Mouse (Mus musculus) stomach, embryonic 15.5 days (tissue): ENCODE measurements around the gene Yif1a. TPM values are rescaled to one million over a fixed set of nuclear protein-coding genes. Genes with fewer than 3 reads are reported as not detected.

Experiments
- ATAC-seq: fragments of 200-750 bp; cut with Nextera tagmentation; 2 replicates; pipeline ENCODE4 v1.8.0; 2017; ENCODE audit warnings: low read depth, moderate number of reproducible peaks, moderate TSS enrichment; ENCODE audit not compliant: insufficient read depth, low FRiP score
- H3K27ac ChIP-seq: fragments of 300-500 bp; sonication (generic); 2 replicates; pipeline ENCODE4 v1.5.1; 2015; ENCODE audit warnings: mild to moderate bottlenecking, inconsistent platforms
- H3K27me3 ChIP-seq: fragments of 300-500 bp; sonication (generic); replicated peaks from 2 replicates; pipeline ENCODE4 v1.6.1; 2015; ENCODE audit warnings: inconsistent platforms
- H3K36me3 ChIP-seq: fragments of 300-500 bp; sonication (generic); 2 replicates; pipeline ENCODE4 v1.6.1; 2015; ENCODE audit warnings: inconsistent platforms
- H3K4me1 ChIP-seq: fragments of 300-500 bp; sonication (generic); 2 replicates; pipeline ENCODE4 v1.6.1; 2015; ENCODE audit warnings: inconsistent platforms
- H3K4me2 ChIP-seq: fragments of 300-500 bp; sonication (generic); 2 replicates; pipeline ENCODE4 v1.6.1; 2015; ENCODE audit warnings: mild to moderate bottlenecking, inconsistent platforms
- H3K4me3 ChIP-seq: fragments of 300-500 bp; sonication (generic); replicated peaks from 2 replicates; pipeline ENCODE4 v1.5.1; 2015; ENCODE audit warnings: inconsistent platforms
- H3K9ac ChIP-seq: fragments of 300-500 bp; sonication (generic); 2 replicates; pipeline ENCODE4 v1.6.1; 2015; ENCODE audit warnings: inconsistent platforms
- H3K9me3 ChIP-seq: fragments of 300-500 bp; sonication (generic); 2 replicates; pipeline ENCODE4 v1.6.1; 2016; ENCODE audit warnings: inconsistent platforms
- WGBS: fragments of 180-500 bp; shearing (Covaris S2); methylation state at CpG from one replicate; pipeline ENCODE4 v1.1.7; 2015; 5-methylcytosine and 5-hydroxymethylcytosine counted together
- polyA plus RNA-seq: library from polyadenylated mRNA; unstranded; fragments of >200 nt; fragmentation: Nextera tagmentation; extraction: Ambion mirVana; gene quantifications from 2 replicates; pipeline ENCODE4 v1.2.1, GENCODE M21; 2015

Gene Yif1a
- polyA plus RNA-seq, 1 experiment from 2014 or later, result 101 TPM

DNA sequence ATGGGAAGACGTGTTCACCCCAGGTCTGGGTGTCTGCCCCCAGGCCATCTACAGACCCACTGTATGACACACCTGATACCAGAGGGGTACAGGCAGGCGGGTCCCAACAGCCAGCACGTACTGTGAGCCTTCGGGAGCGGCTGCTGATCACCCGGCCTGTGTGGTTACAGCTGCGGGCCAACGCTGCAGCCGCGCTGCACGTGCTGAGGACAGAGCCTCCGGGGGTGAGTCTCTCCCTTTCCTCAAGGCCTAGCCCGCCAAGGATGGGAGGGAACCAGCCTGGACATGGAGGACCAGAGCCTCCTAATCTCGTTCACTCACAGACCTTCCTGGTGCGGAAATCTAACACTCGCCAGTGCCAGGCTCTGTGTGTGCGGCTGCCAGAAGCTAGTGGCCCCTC, 37.3 kb upstream of the Yif1a start:
- H3K27me3 ChIP-seq, result peaks cover 6% of the 10 kb centered on the region; the same call in 1 of the 2 replicates
- no peaks in the 10 kb centered on the region for H3K9me3 ChIP-seq
- 8% methylated on average over 17 of the region's 17 CpGs for WGBS
- peak; percentile 44; the same call in 1 of the 2 replicates for ATAC-seq
- H3K4me1 ChIP-seq, result peaks cover 16% of the 10 kb centered on the region
- peak overlapping the region; percentile 16 for H3K27ac ChIP-seq
- H3K4me3 ChIP-seq, result peak overlapping the region; percentile 35
- peak overlapping the region; percentile 51 for H3K4me2 ChIP-seq
- no peak overlapping the region for H3K9ac ChIP-seq
- H3K36me3 ChIP-seq, result 0 out of 2 replicates have a peak, but pooled peaks cover 18% of the 10 kb centered on the region

DNA sequence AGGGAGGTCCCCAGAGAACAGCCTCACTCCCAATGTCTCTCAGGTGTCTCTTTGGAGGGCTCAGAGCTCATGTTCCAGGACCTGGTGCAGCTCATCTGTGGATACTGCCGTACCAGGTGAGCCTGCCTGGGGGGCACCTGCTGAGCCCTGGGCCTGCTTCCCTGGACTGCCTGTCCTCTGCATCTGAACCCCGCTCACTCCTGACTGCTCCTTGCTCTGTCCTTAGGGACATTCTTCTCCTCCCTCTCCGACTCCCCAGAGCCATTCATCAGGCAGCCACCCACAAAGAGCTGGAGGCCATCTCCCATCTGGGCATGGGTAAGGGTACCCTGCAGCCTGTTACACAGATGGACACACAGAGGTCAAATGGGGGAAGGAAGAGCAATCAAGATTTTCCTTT, 36.8 kb upstream of the Yif1a start:
- Histone ChIP-seq H3K4me2 (peak overlapping the region; percentile 51), H3K4me3 (peak overlapping the region; percentile 35; the same call in 1 of the 2 replicates), H3K36me3 (0 out of 2 replicates have a peak, but pooled peaks cover 14% of the 10 kb centered on the region), H3K27me3 (peaks cover 6% of the 10 kb centered on the region; the same call in 1 of the 2 replicates), H3K4me1 (peaks cover 18% of the 10 kb centered on the region), H3K9me3 (no peaks in the 10 kb centered on the region), H3K27ac (0 out of 2 replicates have a peak overlapping the region, but pooled peaks have one; percentile 16), H3K9ac (no peak overlapping the region)
- no peak for ATAC-seq
- WGBS, result 56% methylated on average over 3 of the region's 3 CpGs

DNA sequence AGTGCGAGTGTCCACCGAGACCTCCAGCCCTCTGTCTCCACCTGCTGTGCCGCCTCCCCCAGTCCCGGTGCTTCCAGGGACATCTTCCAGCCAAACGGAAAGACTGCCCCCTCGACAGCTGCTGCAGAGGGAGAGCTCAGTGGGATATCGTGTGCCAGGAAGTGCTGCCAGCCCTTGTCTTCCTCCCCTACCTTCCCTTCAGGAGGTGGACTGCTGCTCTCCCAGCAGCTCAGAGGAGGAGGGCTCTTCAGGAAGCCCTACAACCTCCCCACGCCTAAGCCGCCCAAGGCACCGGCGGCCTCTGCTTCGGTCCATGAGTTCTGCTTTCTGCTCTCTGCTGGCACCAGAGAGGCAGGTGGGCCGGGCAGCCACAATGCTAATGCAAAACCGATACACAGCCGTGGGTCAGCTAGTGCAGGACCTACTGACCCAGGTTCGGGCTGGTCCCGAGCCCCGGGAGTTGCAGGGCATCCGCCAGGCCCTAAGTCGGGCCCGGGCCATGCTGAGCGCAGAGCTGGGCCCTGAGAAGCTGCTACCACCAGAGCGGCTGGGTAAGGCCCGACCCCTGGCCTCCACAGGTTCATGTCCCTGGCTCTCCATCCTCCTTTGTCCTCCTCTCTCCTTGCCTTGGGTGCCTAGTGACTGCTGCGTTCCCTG, 36.0 kb upstream of the Yif1a start:
- Histone ChIP-seq H3K27me3 (peaks cover 6% of the 10 kb centered on the region; the same call in 1 of the 2 replicates), H3K4me1 (peaks cover 22% of the 10 kb centered on the region), H3K4me3 (no peak overlapping the region), H3K27ac (no peak overlapping the region), H3K36me3 (0 out of 2 replicates have a peak, but pooled peaks cover 11% of the 10 kb centered on the region), H3K9ac (no peak overlapping the region), H3K4me2 (no peak overlapping the region; the same call in 1 of the 2 replicates), H3K9me3 (no peaks in the 10 kb centered on the region)
- no peak for ATAC-seq
- WGBS, result 42% methylated on average over 25 of the region's 25 CpGs

DNA sequence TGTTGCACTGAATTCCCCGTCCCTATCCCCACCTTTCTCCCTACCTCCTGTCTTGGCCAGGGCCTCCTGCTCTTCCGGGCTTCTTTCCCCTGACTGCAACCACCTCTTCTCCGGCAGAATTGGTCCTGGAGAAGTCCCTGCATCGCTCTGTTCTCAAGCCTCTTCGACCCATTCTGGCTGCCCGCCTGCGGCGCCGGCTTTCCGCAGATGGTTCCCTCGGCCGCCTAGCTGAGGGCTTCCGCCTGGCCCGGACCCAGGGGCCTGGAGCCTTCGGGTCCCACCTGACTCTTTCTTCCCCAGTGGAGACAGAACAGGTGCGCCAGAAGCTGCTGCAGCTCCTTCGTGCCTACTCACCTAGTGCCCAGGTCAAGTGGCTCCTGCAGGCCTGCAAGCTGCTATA, 35.5 kb upstream of the Yif1a start:
- ATAC-seq, result no peak
- Histone ChIP-seq H3K27ac (no peak overlapping the region), H3K4me1 (peaks cover 23% of the 10 kb centered on the region), H3K9ac (no peak overlapping the region), H3K36me3 (0 out of 2 replicates have a peak, but pooled peaks cover 6% of the 10 kb centered on the region), H3K4me3 (no peak overlapping the region), H3K27me3 (peaks cover 6% of the 10 kb centered on the region; the same call in 1 of the 2 replicates), H3K4me2 (no peak overlapping the region), H3K9me3 (no peaks in the 10 kb centered on the region)
- 64% methylated on average over 17 of the region's 17 CpGs for WGBS

DNA sequence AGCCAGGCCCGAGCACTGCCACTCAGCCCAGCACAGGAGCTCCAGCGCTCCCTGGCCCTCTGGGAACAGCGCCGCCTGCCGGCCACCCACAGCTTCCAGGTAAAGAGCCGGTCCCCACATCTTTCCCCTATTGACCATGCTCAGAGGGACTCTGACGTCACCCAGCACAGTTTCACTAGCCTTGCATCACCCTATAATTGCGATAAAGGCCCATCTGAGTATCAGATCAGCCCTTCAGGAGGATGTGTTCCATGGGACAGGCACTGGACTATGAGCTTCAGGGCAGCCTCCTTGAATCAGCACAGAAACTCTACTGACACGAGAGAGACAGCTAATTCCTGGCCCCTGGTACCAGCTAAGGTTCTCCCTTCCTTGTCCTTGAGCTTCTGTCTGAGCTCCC, 34.4 kb upstream of the Yif1a start:
- no peaks in the 10 kb centered on the region for H3K9me3 ChIP-seq
- 23% methylated on average over 9 of the region's 9 CpGs for WGBS
- no peak for ATAC-seq
- no peak overlapping the region for H3K9ac ChIP-seq
- H3K36me3 ChIP-seq, result 0 out of 2 replicates have a peak, but pooled peaks cover 3% of the 10 kb centered on the region
- no peak overlapping the region for H3K4me2 ChIP-seq
- H3K27ac ChIP-seq, result no peak overlapping the region
- no peak overlapping the region for H3K4me3 ChIP-seq
- peaks cover 32% of the 10 kb centered on the region for H3K4me1 ChIP-seq
- H3K27me3 ChIP-seq, result peaks cover 6% of the 10 kb centered on the region; the same call in 1 of the 2 replicates

DNA sequence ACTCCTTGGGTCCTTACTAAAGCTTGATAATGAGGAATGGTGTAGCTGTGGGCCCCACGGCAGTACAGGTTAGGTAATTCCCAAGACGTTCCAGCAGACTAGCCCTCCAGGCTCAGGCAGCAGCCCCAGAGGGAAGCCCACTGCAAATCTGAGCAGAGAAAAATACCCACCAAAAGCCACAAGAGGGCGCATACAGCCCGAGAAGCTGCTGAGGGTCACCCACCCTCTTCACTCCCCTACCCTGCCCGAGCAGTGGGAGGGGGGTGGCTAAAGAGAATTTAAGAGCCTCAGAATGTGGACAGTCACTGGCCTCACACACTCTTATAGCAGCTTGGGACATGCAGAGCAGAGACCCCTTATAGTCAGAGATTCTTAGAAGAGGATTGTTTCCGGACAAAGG, 32.1 kb upstream of the Yif1a start:
- Histone ChIP-seq H3K4me2 (no peak overlapping the region), H3K9ac (no peak overlapping the region), H3K4me1 (peaks cover 40% of the 10 kb centered on the region), H3K4me3 (no peak overlapping the region), H3K9me3 (no peaks in the 10 kb centered on the region), H3K27ac (0 out of 2 replicates have a peak overlapping the region, but pooled peaks have one; percentile 40), H3K27me3 (peaks cover 6% of the 10 kb centered on the region; the same call in 1 of the 2 replicates), H3K36me3 (no peaks in the 10 kb centered on the region)
- peak; percentile 11; the same call in 1 of the 2 replicates for ATAC-seq
- WGBS, result 9% methylated on average over 6 of the region's 6 CpGs

DNA sequence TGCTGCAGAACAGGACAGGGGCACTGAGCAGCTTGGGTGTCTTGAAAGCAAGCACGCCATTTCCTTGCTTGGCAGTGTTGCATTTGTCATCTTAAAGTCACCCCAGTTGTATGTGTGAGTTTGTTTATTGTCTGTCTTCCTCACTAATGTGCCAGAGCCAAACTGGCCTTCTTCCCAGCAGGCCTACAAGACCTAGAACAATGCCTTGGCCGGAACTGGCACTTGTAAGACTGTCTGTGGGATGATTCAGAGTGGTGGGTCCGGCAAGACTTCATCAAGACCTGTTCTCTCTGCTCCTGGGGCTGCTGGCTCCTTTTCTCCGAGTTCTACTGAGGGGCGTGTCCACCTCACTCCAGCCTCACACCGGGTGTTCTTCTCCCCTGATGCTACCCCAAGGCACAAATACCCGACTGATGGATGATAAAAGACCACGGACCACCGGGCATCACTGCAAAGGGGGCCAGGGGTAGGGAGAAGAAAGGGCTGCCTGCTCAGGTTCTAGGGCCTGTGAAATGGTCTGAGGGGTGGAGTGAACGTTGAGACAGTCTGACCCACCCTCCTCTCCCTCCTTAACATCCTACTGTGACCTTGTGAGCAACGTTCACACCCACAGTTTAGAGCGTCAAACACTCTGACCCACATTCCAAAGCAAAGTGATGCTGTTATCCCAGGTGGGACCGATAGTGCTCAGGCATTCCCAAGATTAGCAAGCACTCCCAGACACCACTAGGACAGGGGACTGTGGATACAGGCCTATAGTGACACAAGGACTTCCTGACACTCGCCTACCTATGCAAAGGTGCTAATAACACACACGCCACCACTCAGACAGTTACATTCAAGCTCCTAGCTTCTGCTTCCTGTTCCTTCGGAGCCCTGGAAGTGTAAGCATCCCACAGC, 30.2 kb upstream of the Yif1a start:
- Histone ChIP-seq H3K9ac (no peak overlapping the region), H3K36me3 (no peaks in the 10 kb centered on the region), H3K9me3 (no peaks in the 10 kb centered on the region), H3K27ac (peak overlapping the region; percentile 80), H3K27me3 (peaks cover 5% of the 10 kb centered on the region; the same call in 1 of the 2 replicates), H3K4me1 (peaks cover 45% of the 10 kb centered on the region), H3K4me3 (no peak overlapping the region), H3K4me2 (no peak overlapping the region)
- WGBS, result 23% methylated on average over 16 of the region's 16 CpGs
- ATAC-seq, result no peak

DNA sequence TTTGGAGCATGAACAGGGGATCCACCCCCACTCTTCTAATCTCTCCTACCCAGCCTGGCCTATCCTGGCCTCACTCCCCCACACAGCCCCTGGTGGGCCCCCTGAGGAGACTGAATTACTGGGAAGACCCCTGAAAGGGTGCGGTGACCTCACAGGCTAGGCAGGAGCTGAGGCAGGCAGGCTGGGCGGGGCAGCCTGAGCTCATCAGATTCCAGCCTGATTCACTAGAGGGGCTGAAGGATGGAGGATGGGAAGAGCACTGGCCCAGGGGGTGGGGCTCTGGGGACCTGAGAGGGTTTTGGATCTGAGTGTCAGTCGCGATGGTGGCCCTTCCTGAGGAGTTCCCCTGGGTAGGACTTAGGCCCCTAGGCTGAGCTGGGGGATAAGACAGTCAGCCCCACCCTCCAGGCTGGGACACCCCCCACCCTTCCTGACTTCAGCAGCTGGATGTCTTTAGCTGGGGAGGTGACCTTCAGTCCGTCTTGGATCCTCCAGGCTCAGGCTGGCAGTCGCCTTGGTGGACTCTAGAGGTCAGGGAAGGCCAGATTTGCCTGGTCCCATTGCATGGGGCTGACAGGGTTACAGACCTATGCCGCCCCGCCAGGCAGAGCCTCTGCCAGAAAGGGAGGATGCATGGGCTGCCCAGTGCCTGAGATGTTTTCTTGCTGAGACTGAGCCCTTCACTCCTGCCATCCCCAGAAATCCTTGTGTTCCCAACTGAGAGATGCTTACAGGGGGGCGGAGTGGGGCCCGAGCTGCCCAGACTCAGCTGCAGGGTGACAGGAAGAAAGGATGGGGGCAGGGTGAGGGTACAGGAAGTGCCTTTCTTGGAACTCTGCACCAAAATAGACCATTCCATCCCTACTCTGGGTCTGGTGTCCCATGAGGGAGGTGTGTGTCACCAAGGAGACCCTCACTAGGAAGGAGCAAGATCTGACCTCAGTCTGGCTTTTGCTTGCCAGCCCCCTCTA, 29.3 kb upstream of the Yif1a start:
- Histone ChIP-seq H3K27ac (peak overlapping the region; percentile 80), H3K9ac (no peak overlapping the region; the same call in 1 of the 2 replicates), H3K4me3 (no peak overlapping the region), H3K9me3 (no peaks in the 10 kb centered on the region), H3K4me2 (peak overlapping the region; percentile 16; the same call in 1 of the 2 replicates), H3K36me3 (no peaks in the 10 kb centered on the region), H3K4me1 (peaks cover 45% of the 10 kb centered on the region), H3K27me3 (no peaks in the 10 kb centered on the region)
- WGBS, result 13% methylated on average over 10 of the region's 10 CpGs
- peak; percentile 29; the same call in 1 of the 2 replicates for ATAC-seq

DNA sequence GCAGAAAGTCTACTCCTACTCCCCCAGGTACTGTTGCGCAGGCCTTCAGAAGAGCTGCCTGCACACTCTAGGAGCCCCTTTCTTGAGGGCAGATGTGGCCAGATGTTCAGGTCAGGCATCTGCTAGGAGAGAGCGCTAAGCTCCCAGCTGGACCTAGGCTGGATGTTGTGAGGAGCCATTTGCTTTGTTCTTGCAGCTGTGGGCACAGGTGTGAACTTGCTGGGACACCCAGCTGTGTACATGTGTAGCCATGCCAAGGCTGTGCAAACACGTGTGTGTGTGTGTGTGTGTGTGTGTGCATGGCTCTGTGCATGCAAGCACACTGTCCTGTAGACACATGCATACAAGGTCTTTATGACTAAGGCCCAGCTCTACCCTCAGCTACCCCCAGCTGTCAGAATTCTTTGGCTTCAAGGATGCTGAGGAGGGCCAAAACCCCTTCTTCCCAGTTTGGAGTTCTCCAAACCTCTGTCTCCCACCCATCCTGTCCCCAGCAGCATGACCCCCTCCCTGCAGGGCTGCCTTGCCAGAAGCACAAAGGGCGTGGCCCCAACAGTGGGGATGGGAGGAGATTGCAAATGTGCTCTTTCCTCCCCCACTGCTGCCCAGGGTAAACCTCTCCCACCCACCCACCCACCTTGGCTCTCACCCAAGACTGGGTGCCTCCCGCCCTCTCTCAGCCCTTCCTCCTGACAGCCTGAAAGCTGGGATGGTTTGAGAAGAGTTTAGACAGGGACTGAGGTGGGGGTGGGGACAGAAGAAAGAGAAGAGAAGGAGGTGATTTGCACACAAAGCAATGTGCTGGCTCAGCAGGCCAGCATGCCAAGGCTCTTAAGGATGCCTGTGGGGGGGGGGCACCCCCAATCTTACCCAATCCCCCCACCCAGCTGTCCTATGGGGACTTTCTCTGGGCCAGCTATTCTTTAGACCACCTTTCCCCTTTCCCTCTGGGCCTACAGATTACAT, 27.7 kb upstream of the Yif1a start:
- peak; percentile 11; the same call in 1 of the 2 replicates for ATAC-seq

DNA sequence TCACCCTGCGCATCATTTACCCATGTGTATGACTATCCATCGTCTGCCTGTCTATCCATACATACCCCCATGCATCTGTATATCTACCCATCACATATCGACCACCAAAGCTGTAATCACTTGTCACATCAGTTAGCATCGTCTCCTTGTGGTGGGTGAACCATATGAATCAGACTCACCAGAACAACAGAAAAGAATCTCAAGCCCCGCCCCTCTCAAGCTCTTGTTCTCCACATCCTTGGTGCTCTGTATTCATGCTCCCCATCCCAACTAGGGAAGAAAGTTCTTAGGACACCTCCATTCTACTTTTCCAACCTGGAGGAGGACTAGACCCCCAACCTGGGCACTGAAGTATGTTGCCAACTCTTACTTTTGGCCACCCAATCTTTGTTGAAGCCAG, 26.3 kb upstream of the Yif1a start:
- H3K36me3 ChIP-seq, result no peaks in the 10 kb centered on the region
- no peak overlapping the region for H3K4me2 ChIP-seq
- no peak overlapping the region for H3K9ac ChIP-seq
- WGBS, result 75% methylated on average over 5 of the region's 5 CpGs
- H3K27me3 ChIP-seq, result no peaks in the 10 kb centered on the region
- H3K27ac ChIP-seq, result no peak overlapping the region
- no peak; the same call in 1 of the 2 replicates for ATAC-seq
- H3K4me1 ChIP-seq, result peaks cover 49% of the 10 kb centered on the region
- H3K4me3 ChIP-seq, result no peak overlapping the region
- H3K9me3 ChIP-seq, result no peaks in the 10 kb centered on the region

More for the DNA sequence above, 27.7 kb upstream of the Yif1a start:
- no peak overlapping the region for H3K9ac ChIP-seq
- no peaks in the 10 kb centered on the region for H3K27me3 ChIP-seq
- peak overlapping the region; percentile 80 for H3K27ac ChIP-seq
- H3K4me1 ChIP-seq, result peaks cover 52% of the 10 kb centered on the region
- no peak overlapping the region for H3K4me2 ChIP-seq
- H3K9me3 ChIP-seq, result no peaks in the 10 kb centered on the region
- H3K36me3 ChIP-seq, result no peaks in the 10 kb centered on the region
- 32% methylated on average over 5 of the region's 5 CpGs for WGBS
- H3K4me3 ChIP-seq, result no peak overlapping the region
